Mouse (Mus musculus) limb, embryonic 10.5 days (tissue): ENCODE data around the gene Eml1. TPM values are rescaled to one million over a fixed set of nuclear protein-coding genes. Genes with fewer than 3 reads are reported as not detected.

Experiments
- DNase-seq: peaks from one replicate; pipeline ENCODE4 v3.0.0-alpha.2; 2017; ENCODE audit warnings: low spot score
- H3K27ac ChIP-seq: fragments of 300-500 bp; sonication (generic); 2 replicates; pipeline ENCODE4 v1.5.1; 2016; ENCODE audit warnings: mild to moderate bottlenecking
- H3K27me3 ChIP-seq: fragments of 300-500 bp; sonication (generic); 2 replicates; pipeline ENCODE4 v1.6.1; 2016; ENCODE audit warnings: low read depth, mild to moderate bottlenecking; ENCODE audit not compliant: poor library complexity, severe bottlenecking
- H3K36me3 ChIP-seq: fragments of 300-500 bp; sonication (generic); 2 replicates; pipeline ENCODE4 v1.6.1; 2016; ENCODE audit warnings: mild to moderate bottlenecking, moderate library complexity
- H3K4me1 ChIP-seq: fragments of 300-500 bp; sonication (generic); 2 replicates; pipeline ENCODE4 v1.6.1; 2016
- H3K4me3 ChIP-seq: fragments of 300-500 bp; sonication (generic); 2 replicates; pipeline ENCODE4 v1.5.1; 2016; ENCODE audit warnings: mild to moderate bottlenecking, moderate library complexity
- H3K9me3 ChIP-seq: fragments of 300-500 bp; sonication (generic); replicated peaks from 2 replicates; pipeline ENCODE4 v1.6.1; 2016; ENCODE audit warnings: mild to moderate bottlenecking
- WGBS: fragments of 180-500 bp; shearing (Covaris S2); methylation state at CpG from one replicate; pipeline ENCODE4 v1.1.7; 2016; 5-methylcytosine and 5-hydroxymethylcytosine counted together
- polyA plus RNA-seq: library from polyadenylated mRNA; unstranded; fragments of >200 nt; fragmentation: Nextera tagmentation; extraction: Ambion mirVana; gene quantifications from 2 replicates; pipeline ENCODE4 v1.2.1, GENCODE M21; 2016

Gene Eml1
- polyA plus RNA-seq, 1 experiment from 2014 or later: 64.7 TPM

DNA sequence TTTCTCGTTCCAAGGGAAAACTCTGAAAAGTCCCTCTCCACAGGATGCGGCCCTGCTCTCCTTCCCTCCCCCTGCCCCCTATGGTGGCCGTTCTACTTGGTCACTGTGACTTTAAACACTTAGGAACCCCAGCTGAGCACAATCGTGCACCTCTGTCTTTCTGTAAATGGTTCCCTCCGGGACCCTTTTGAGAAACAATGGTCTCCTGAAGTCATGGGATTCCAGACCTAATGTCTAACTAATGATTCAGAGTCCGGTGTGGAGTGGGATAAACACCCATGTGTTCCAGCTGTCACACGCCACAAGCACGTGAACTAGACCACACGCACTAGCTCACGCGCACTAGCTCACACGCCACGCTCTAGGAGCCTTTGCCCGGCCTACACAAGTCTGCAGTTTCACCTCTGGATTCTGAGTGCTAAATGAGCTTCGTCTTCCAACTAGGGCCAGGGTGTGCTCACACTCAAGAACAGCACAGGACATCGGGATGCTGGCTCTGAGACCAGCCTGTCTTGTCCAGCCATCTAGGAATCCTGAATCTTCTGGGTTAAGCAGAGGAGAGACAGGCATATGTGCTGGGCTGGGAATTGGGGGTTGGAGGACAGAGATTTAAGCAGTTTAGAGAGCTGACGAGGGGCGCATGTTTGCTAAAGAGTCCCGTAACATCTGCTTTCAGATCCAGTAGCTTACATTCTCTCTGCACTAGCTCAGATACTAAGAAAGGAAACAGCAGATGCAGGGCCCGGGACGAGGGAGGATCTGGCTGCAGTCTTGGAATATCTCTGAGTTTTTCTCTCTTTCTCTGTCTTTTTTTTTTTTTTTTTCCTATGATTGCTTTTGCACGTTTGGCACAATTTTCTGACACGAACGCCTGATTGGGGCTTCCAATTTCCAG, 65.5 kb downstream of the Eml1 start:
- H3K27me3 ChIP-seq: no peaks in the 10 kb centered on the region
- WGBS: 81% methylated on average over 24 of the region's 24 CpGs
- H3K4me1 ChIP-seq: peaks cover 16% of the 10 kb centered on the region

GRCm38 (mm10) chr12:108437446-108437845, 66.7 kb downstream of the Eml1 start:
- Histone ChIP-seq H3K27ac (no peak overlapping the region), H3K4me1 (peaks cover 16% of the 10 kb centered on the region), H3K36me3 (no peaks in the 10 kb centered on the region), H3K9me3 (no peaks in the 10 kb centered on the region), H3K4me3 (no peak overlapping the region), H3K27me3 (no peaks in the 10 kb centered on the region)
- WGBS: 88% methylated on average over 13 of the region's 13 CpGs
- no peak for DNase-seq

More for the DNA sequence above, 65.5 kb downstream of the Eml1 start:
- Histone ChIP-seq H3K27ac (no peak overlapping the region), H3K36me3 (no peaks in the 10 kb centered on the region), H3K4me3 (no peak overlapping the region), H3K9me3 (no peaks in the 10 kb centered on the region)
- no peak for DNase-seq

- Histone ChIP-seq H3K4me3 (no peak overlapping the region), H3K9me3 (no peaks in the 10 kb centered on the region), H3K36me3 (no peaks in the 10 kb centered on the region), H3K4me1 (peaks cover 14% of the 10 kb centered on the region; the same call in 1 of the 2 replicates), H3K27ac (no peak overlapping the region), H3K27me3 (no peaks in the 10 kb centered on the region)
- no peak for DNase-seq
- 4% methylated on average over 10 of the region's 10 CpGs for WGBS
Measured at GRCm38 (mm10) chr12:108443271-108443670, 72.5 kb downstream of the Eml1 start.

DNA sequence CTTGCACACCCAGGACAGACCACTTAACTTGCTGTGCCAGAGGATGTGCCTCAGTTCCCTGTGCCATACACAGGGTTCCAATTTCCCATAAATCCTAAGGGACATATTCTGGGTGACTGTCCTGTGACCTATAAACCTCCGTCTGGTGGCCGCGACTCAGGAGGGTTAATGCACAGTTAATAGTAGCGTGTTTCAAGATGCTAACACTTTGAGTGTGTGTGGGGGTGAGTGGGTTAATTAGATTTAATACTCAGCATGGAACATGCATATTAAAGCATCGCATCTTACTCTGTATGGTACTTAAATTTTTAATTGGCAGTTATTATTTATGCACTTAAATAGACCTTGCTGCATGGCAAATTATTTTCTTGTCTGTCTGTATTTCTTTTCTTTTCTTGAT, 73.0 kb downstream of the Eml1 start:
- DNase-seq: no peak
- H3K9me3 ChIP-seq: no peaks in the 10 kb centered on the region
- no peak overlapping the region for H3K4me3 ChIP-seq
- no peaks in the 10 kb centered on the region for H3K36me3 ChIP-seq
- WGBS: 67% methylated on average over 5 of the region's 5 CpGs
- H3K27ac ChIP-seq: no peak overlapping the region
- no peaks in the 10 kb centered on the region for H3K27me3 ChIP-seq
- H3K4me1 ChIP-seq: peaks cover 14% of the 10 kb centered on the region; the same call in 1 of the 2 replicates

DNA sequence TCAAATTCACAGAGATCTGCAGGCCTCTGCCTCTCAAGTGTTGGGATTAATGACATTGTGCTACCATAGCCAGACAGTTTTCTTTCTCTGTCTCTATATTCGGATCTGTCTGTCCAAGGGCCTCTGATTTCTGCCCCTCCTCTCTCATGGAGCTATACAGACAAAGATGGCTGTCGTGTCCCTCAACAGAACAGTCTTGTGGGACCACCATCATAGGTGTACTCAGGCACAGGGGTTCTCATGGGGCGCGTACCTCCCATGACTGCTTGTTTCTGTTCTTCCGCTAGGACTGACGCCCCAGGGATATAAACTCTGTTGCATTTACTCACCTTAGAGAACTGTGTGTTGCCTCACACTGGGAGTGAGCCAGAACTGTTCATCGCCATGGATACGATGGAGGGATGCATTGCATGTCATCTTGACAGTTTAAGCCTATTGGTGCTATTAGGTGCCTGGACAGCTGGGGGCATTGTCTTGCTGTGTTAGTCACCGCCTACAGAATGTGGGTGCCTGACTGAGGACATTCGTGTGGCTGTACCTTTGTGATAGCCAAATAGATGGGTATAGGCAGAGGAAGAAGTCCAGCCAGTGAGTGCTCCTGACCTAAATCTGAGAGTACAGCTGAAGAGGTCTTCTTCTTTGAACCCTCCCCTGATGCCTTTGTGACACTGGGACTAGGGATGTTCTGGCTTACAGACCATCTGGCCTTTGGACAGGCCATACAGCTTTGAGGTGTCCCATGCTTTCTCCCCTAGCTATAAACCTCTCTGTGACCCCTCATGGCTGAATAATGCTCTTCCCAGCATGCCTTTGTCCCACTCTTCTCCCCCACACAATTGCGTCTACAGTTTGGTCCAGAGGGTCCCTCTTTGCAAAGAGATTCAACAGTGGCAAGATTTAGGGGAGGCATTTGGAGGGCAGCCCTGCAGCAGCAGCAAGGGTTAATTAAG, 73.7 kb downstream of the Eml1 start:
- H3K36me3 ChIP-seq: no peaks in the 10 kb centered on the region
- WGBS: 81% methylated on average over 11 of the region's 11 CpGs
- H3K9me3 ChIP-seq: no peaks in the 10 kb centered on the region
- H3K4me3 ChIP-seq: no peak overlapping the region
- H3K4me1 ChIP-seq: peaks cover 14% of the 10 kb centered on the region; the same call in 1 of the 2 replicates
- no peak overlapping the region for H3K27ac ChIP-seq
- DNase-seq: no peak
- no peaks in the 10 kb centered on the region for H3K27me3 ChIP-seq

- Histone ChIP-seq H3K4me3 (no peak overlapping the region), H3K27ac (no peak overlapping the region), H3K9me3 (no peaks in the 10 kb centered on the region), H3K4me1 (peaks cover 16% of the 10 kb centered on the region), H3K27me3 (no peaks in the 10 kb centered on the region), H3K36me3 (no peaks in the 10 kb centered on the region)
- no peak for DNase-seq
- WGBS: 90% methylated on average over 2 of the region's 2 CpGs
Measured at GRCm38 (mm10) chr12:108446721-108447120, 76.0 kb downstream of the Eml1 start.

DNA sequence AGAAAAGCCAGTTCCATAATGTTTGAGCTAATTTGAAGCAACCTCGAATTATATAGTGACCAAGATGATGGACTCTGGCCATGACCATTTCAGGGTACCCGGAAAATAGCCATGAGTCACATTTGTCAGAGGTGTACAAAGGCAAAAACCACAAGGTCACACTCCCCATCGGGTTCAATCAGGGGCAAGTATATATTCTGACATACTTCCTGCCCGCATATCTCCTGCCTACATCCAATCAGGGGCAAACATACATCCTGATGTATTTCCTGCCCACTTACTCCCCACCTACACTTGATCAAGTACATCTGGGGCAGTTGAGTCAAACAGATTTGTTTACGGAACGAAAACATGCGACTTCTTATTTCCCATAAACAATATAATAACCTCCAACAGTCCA, 77.6 kb downstream of the Eml1 start:
- Histone ChIP-seq H3K4me1 (peaks cover 19% of the 10 kb centered on the region), H3K27me3 (no peaks in the 10 kb centered on the region), H3K9me3 (no peaks in the 10 kb centered on the region), H3K27ac (no peak overlapping the region), H3K4me3 (no peak overlapping the region), H3K36me3 (no peaks in the 10 kb centered on the region)
- DNase-seq: no peak
- 90% methylated on average over 7 of the region's 7 CpGs for WGBS

DNA sequence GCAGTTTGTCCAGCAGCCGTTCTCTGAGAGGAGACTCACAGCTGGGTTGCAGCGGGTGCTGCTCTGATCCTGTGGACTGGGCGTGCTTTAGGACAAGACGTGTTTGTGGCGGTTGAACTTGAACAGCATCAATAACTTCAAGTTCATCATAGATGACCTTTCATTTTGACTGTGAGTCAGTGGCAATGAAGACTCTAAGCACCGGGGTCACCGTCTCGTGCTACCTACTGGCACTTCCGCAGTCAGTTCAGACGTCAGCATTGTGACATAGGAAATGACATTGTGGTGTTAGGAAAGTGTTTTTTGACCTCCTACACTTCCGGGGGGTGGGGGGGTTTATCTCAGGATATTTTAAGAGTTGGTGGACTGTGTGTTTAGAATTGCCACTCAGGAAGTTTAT, 79.2 kb downstream of the Eml1 start:
- peaks cover 9% of the 10 kb centered on the region for H3K4me1 ChIP-seq
- no peaks in the 10 kb centered on the region for H3K36me3 ChIP-seq
- WGBS: 89% methylated on average over 11 of the region's 11 CpGs

GRCm38 (mm10) chr12:108450546-108450945, 79.8 kb downstream of the Eml1 start:
- 92% methylated on average over 5 of the region's 5 CpGs for WGBS
- Histone ChIP-seq H3K4me3 (no peak overlapping the region), H3K36me3 (no peaks in the 10 kb centered on the region), H3K27me3 (no peaks in the 10 kb centered on the region), H3K4me1 (peaks cover 9% of the 10 kb centered on the region), H3K9me3 (no peaks in the 10 kb centered on the region), H3K27ac (no peak overlapping the region)
- DNase-seq: no peak

More for the DNA sequence above, 79.2 kb downstream of the Eml1 start:
- Histone ChIP-seq H3K27ac (no peak overlapping the region), H3K9me3 (no peaks in the 10 kb centered on the region), H3K4me3 (no peak overlapping the region), H3K27me3 (no peaks in the 10 kb centered on the region)
- no peak for DNase-seq

DNA sequence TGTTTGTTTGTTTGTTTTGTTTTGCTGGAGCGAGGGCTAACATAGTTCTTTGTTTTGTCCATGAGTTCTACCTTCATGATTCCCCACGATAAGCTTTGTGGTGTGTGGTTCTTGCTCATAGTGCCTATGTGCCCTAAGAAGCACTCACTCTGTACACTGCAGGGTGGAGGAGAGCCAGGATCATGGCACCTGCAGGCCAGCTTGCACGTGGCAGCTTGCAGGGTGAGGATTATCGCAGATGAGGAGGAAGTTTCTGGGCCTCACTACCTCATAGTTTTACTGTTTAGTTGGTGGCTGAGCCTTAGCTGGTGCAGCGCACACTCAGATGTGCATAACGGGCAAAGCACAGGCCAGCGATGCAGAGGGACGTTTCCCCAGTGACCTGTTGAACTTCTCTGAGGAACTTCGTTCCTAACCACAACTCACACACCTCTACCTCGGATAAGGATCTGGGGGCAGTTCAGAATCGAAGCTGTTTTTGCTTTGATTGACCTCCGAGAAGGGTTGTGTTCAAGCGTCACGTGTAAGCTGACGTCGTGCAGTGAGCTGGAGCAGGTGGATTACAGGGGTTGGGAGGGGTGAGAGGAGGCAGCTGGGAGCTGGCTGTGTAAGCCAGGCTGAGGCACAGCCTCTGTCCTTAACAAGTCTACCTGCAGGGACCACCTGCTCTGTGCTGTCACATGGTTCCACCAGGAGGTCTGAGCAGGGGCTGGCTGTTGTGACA, 81.6 kb downstream of the Eml1 start:
- H3K27ac ChIP-seq: no peak overlapping the region
- DNase-seq: no peak

GRCm38 (mm10) chr12:108453561-108454044, 82.8 kb downstream of the Eml1 start:
- peaks cover 9% of the 10 kb centered on the region for H3K4me1 ChIP-seq
- peaks cover 11% of the 10 kb centered on the region for H3K36me3 ChIP-seq
- H3K27me3 ChIP-seq: no peaks in the 10 kb centered on the region
- WGBS: 87% methylated on average over 8 of the region's 8 CpGs
- H3K4me3 ChIP-seq: no peak overlapping the region
- DNase-seq: no peak
- no peaks in the 10 kb centered on the region for H3K9me3 ChIP-seq
- no peak overlapping the region for H3K27ac ChIP-seq

More for the DNA sequence above, 81.6 kb downstream of the Eml1 start:
- H3K36me3 ChIP-seq: peaks cover under 1% of the 10 kb centered on the region; the same call in 1 of the 2 replicates
- peaks cover 9% of the 10 kb centered on the region for H3K4me1 ChIP-seq
- no peak overlapping the region for H3K4me3 ChIP-seq
- no peaks in the 10 kb centered on the region for H3K9me3 ChIP-seq
- 70% methylated on average over 16 of the region's 16 CpGs for WGBS
- no peaks in the 10 kb centered on the region for H3K27me3 ChIP-seq

DNA sequence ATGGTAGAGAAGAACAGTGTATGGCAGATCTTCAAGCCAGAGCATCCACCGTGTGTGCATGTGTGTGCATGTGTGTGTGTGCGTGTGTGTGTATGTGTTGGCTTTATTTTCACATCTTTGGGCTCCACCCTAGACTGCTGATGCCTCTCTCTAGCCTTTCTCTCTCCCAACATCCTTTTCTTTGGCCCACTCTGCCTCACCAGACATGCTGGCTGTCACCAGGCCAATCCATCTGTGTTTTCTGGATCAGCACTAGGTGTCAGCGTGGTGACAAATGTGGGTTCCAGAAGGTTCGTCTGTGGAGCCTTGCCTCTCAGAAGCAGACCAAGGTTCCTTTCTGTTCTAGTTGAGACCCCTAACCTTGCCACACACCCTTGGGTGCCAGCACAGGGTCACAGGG, 84.2 kb downstream of the Eml1 start:
- Histone ChIP-seq H3K9me3 (no peaks in the 10 kb centered on the region), H3K27ac (no peak overlapping the region), H3K27me3 (no peaks in the 10 kb centered on the region), H3K4me3 (no peak overlapping the region), H3K36me3 (peaks cover 16% of the 10 kb centered on the region), H3K4me1 (peaks cover 9% of the 10 kb centered on the region)
- no peak for DNase-seq
- 80% methylated on average over 4 of the region's 4 CpGs for WGBS
